Mouse (Mus musculus): Measurements from ENCODE around the gene Gsn. TPM values are rescaled to one million over a fixed set of nuclear protein-coding genes. Genes with fewer than 3 reads are reported as not detected.
A peak's percentile ranks its signal among the peaks of the same experiment; 100 is the strongest.

Gsn gene
- polyA plus RNA-seq, 1 experiment from 2014 or later: 190 TPM

DNA sequence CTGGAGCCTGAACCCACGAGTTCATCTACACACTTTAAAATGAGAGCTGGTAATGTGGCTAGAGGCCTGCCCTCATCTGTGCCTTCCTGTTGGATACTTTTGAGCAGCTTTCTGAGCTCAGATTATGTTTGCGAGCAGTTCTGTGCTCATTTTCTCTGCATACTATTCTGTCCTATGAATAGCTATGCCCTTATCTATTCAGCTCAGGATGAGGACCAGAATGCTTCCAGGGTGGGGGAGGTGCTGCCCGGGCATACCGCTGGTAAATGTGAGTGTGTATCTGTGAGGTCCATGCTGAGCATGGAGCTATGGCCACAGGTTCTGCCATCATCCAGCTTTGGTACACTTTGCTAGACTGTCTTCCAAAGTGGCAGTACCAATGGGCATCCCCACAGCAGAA lies 61.4 kb downstream of the Gsn start:
- no peak overlapping the region for H3K27ac ChIP-seq (ENCODE audit: low read depth)
- ATAC-seq (replicated peaks; ENCODE audit: low FRiP score, low TSS enrichment, low read depth) (no peak), DNase-seq (ENCODE audit: low spot score) (no peak)
- H3K9me3 ChIP-seq (ENCODE audit: control insufficient read depth, low read length): no peaks in the 10 kb centered on the region
- H3K4me3 ChIP-seq (ENCODE audit: low read depth, low read length): no peak overlapping the region
- no peak overlapping the region for H3K9ac ChIP-seq (ENCODE audit: low read length)
- peaks cover 45% of the 10 kb centered on the region for H3K36me3 ChIP-seq (ENCODE audit: control insufficient read depth, insufficient read depth, low read length)
- no peak overlapping the region for H3K4me2 ChIP-seq (ENCODE audit: low read length)
- 0 out of 2 replicates have a peak, but pooled peaks cover 3% of the 10 kb centered on the region for H3K4me1 ChIP-seq (replicated peaks; ENCODE audit: control insufficient read depth, insufficient read depth, low read length)
- WGBS: 85% methylated on average over 4 of the region's 4 CpGs
- no peaks in the 10 kb centered on the region for H3K27me3 ChIP-seq (replicated peaks; ENCODE audit: control insufficient read depth, insufficient read depth, low read length)

DNA sequence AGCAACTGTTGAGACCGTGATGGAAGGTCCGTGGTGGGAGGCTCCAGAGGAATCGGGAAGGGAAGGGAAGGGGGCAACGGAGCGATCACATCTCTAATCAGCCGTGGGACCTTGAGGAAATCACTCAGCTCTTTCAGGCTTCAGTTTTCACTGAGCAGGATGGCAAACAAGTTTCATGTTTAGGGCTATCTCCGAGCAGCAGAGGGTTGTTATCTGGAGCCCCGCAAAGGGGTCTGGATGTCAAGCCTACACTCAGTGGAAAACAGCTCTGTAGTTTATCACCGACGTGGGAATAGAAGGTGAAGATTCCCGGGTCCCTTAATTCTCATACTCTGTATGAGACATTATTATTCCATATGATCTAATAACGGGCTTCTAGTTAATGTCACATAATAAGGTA lies 62.2 kb downstream of the Gsn start:
- Histone ChIP-seq H3K4me2 (ENCODE audit: low read length) (no peak overlapping the region), H3K36me3 (ENCODE audit: control insufficient read depth, insufficient read depth, low read length) (peaks cover 53% of the 10 kb centered on the region), H3K4me1 (replicated peaks; ENCODE audit: control insufficient read depth, insufficient read depth, low read length) (0 out of 2 replicates have a peak, but pooled peaks cover 3% of the 10 kb centered on the region), H3K9me3 (ENCODE audit: control insufficient read depth, low read length) (no peaks in the 10 kb centered on the region), H3K27me3 (replicated peaks; ENCODE audit: control insufficient read depth, insufficient read depth, low read length) (no peaks in the 10 kb centered on the region), H3K9ac (ENCODE audit: low read length) (no peak overlapping the region), H3K27ac (ENCODE audit: low read depth) (no peak overlapping the region), H3K4me3 (ENCODE audit: low read depth, low read length) (no peak overlapping the region)
- DNase-seq (ENCODE audit: low spot score): no peak
- no peak for ATAC-seq (replicated peaks; ENCODE audit: low FRiP score, low TSS enrichment, low read depth)
- WGBS: 88% methylated on average over 12 of the region's 12 CpGs

GRCm38 (mm10) chr2:35320399-35320798 lies 64.2 kb downstream of the Gsn start:
- ATAC-seq (replicated peaks; ENCODE audit: low FRiP score, low TSS enrichment, low read depth) (no peak), DNase-seq (ENCODE audit: low spot score) (no peak)
- Histone ChIP-seq H3K9ac (ENCODE audit: low read length) (no peak overlapping the region), H3K27ac (ENCODE audit: low read depth) (no peak overlapping the region), H3K4me2 (ENCODE audit: low read length) (no peak overlapping the region), H3K36me3 (ENCODE audit: control insufficient read depth, insufficient read depth, low read length) (peaks cover 54% of the 10 kb centered on the region), H3K4me1 (replicated peaks; ENCODE audit: control insufficient read depth, insufficient read depth, low read length) (no peaks in the 10 kb centered on the region), H3K27me3 (replicated peaks; ENCODE audit: control insufficient read depth, insufficient read depth, low read length) (no peaks in the 10 kb centered on the region), H3K4me3 (ENCODE audit: low read depth, low read length) (no peak overlapping the region), H3K9me3 (ENCODE audit: control insufficient read depth, low read length) (no peaks in the 10 kb centered on the region)
- 89% methylated on average over 15 of the region's 15 CpGs for WGBS

- 69% methylated on average over 10 of the region's 10 CpGs for whole genome bisulfite sequencing
Observed at GRCm38 (mm10) chr2:35322404-35323164, 66.4 kb downstream of the Gsn start.

GRCm38 (mm10) chr2:35325930-35326329 lies 69.8 kb downstream of the Gsn start:
- no peak overlapping the region for H3K9ac ChIP-seq (ENCODE audit: low read length)
- H3K27ac ChIP-seq (ENCODE audit: low read depth): no peak overlapping the region
- H3K4me2 ChIP-seq (ENCODE audit: low read length): no peak overlapping the region
- H3K4me3 ChIP-seq (ENCODE audit: low read depth, low read length): no peak overlapping the region
- WGBS: 62% methylated on average over 10 of the region's 10 CpGs
- ATAC-seq (replicated peaks; ENCODE audit: low FRiP score, low TSS enrichment, low read depth) (no peak), DNase-seq (ENCODE audit: low spot score) (no peak)
- peaks cover 11% of the 10 kb centered on the region for H3K4me1 ChIP-seq (replicated peaks; ENCODE audit: control insufficient read depth, insufficient read depth, low read length)
- H3K27me3 ChIP-seq (replicated peaks; ENCODE audit: control insufficient read depth, insufficient read depth, low read length): no peaks in the 10 kb centered on the region
- H3K36me3 ChIP-seq (ENCODE audit: control insufficient read depth, insufficient read depth, low read length): peaks cover 28% of the 10 kb centered on the region
- H3K9me3 ChIP-seq (ENCODE audit: control insufficient read depth, low read length): no peaks in the 10 kb centered on the region

More at GRCm38 (mm10) chr2:35322404-35323164, 66.4 kb downstream of the Gsn start:
- Histone ChIP-seq H3K4me3 (ENCODE audit: low read depth, low read length) (no peak overlapping the region), H3K36me3 (ENCODE audit: control insufficient read depth, insufficient read depth, low read length) (peaks cover 44% of the 10 kb centered on the region), H3K27me3 (replicated peaks; ENCODE audit: control insufficient read depth, insufficient read depth, low read length) (no peaks in the 10 kb centered on the region), H3K4me2 (ENCODE audit: low read length) (no peak overlapping the region), H3K9ac (ENCODE audit: low read length) (no peak overlapping the region), H3K4me1 (replicated peaks; ENCODE audit: control insufficient read depth, insufficient read depth, low read length) (peaks cover 8% of the 10 kb centered on the region), H3K27ac (ENCODE audit: low read depth) (no peak overlapping the region), H3K9me3 (ENCODE audit: control insufficient read depth, low read length) (no peaks in the 10 kb centered on the region)
- DNase-seq (ENCODE audit: low spot score): no peak
- 0 out of 2 replicates have a peak, but pooled peaks have one; percentile 15 for ATAC-seq (replicated peaks; ENCODE audit: low FRiP score, low TSS enrichment, low read depth)

GRCm38 (mm10) chr2:35326931-35327330 lies 70.8 kb downstream of the Gsn start:
- no peak overlapping the region for H3K27ac ChIP-seq (ENCODE audit: low read depth)
- H3K4me2 ChIP-seq (ENCODE audit: low read length): no peak overlapping the region
- ATAC-seq (replicated peaks; ENCODE audit: low FRiP score, low TSS enrichment, low read depth) (no peak), DNase-seq (ENCODE audit: low spot score) (no peak)
- no peaks in the 10 kb centered on the region for H3K9me3 ChIP-seq (ENCODE audit: control insufficient read depth, low read length)
- WGBS: 29% methylated on average over 1 of the region's 1 CpGs
- H3K4me1 ChIP-seq (replicated peaks; ENCODE audit: control insufficient read depth, insufficient read depth, low read length): peaks cover 11% of the 10 kb centered on the region
- no peak overlapping the region for H3K9ac ChIP-seq (ENCODE audit: low read length)
- no peaks in the 10 kb centered on the region for H3K27me3 ChIP-seq (replicated peaks; ENCODE audit: control insufficient read depth, insufficient read depth, low read length)
- H3K36me3 ChIP-seq (ENCODE audit: control insufficient read depth, insufficient read depth, low read length): peaks cover 18% of the 10 kb centered on the region
- H3K4me3 ChIP-seq (ENCODE audit: low read depth, low read length): no peak overlapping the region

GRCm38 (mm10) chr2:35327583-35327982 lies 71.4 kb downstream of the Gsn start:
- ATAC-seq (replicated peaks; ENCODE audit: low FRiP score, low TSS enrichment, low read depth): no peak
- WGBS: 61% methylated on average over 10 of the region's 10 CpGs

GRCm38 (mm10) chr2:35328064-35328792 lies 72.0 kb downstream of the Gsn start:
- Histone ChIP-seq H3K9me3 (ENCODE audit: control insufficient read depth, low read length) (no peaks in the 10 kb centered on the region), H3K36me3 (ENCODE audit: control insufficient read depth, insufficient read depth, low read length) (peaks cover 5% of the 10 kb centered on the region; the same call in 1 of the 2 replicates), H3K4me3 (ENCODE audit: low read depth, low read length) (no peak overlapping the region), H3K4me1 (replicated peaks; ENCODE audit: control insufficient read depth, insufficient read depth, low read length) (peaks cover 11% of the 10 kb centered on the region), H3K27me3 (replicated peaks; ENCODE audit: control insufficient read depth, insufficient read depth, low read length) (no peaks in the 10 kb centered on the region), H3K4me2 (ENCODE audit: low read length) (no peak overlapping the region), H3K27ac (ENCODE audit: low read depth) (no peak overlapping the region), H3K9ac (ENCODE audit: low read length) (no peak overlapping the region)
- WGBS: 41% methylated on average over 11 of the region's 11 CpGs
- no peak for ATAC-seq (replicated peaks; ENCODE audit: low FRiP score, low TSS enrichment, low read depth)
- no peak for DNase-seq (ENCODE audit: low spot score)

More at GRCm38 (mm10) chr2:35327583-35327982, 71.4 kb downstream of the Gsn start:
- Histone ChIP-seq H3K9me3 (ENCODE audit: control insufficient read depth, low read length) (no peaks in the 10 kb centered on the region), H3K4me2 (ENCODE audit: low read length) (no peak overlapping the region), H3K9ac (ENCODE audit: low read length) (no peak overlapping the region), H3K4me1 (replicated peaks; ENCODE audit: control insufficient read depth, insufficient read depth, low read length) (peaks cover 11% of the 10 kb centered on the region), H3K36me3 (ENCODE audit: control insufficient read depth, insufficient read depth, low read length) (peaks cover 12% of the 10 kb centered on the region), H3K4me3 (ENCODE audit: low read depth, low read length) (no peak overlapping the region), H3K27me3 (replicated peaks; ENCODE audit: control insufficient read depth, insufficient read depth, low read length) (no peaks in the 10 kb centered on the region), H3K27ac (ENCODE audit: low read depth) (no peak overlapping the region)
- no peak for DNase-seq (ENCODE audit: low spot score)
